Mouse (Mus musculus) myocyte (in vitro differentiated cells): Measurements from ENCODE around the gene Prdm4.

Source experiments
- CEBPB ChIP-seq: IDR thresholded peaks from 2 replicates; pipeline ENCODE4 v1.6.1; 2011; ENCODE audit warnings: mild to moderate bottlenecking, moderate library complexity; ENCODE audit not compliant: poor library complexity, insufficient read depth, severe bottlenecking
- E2F4 ChIP-seq: IDR thresholded peaks from one replicate; pipeline ENCODE4 v1.6.1; 2011; ENCODE audit warnings: mild to moderate bottlenecking, control low read depth, moderate library complexity; ENCODE audit not compliant: insufficient read depth
- MAX ChIP-seq: IDR thresholded peaks from one replicate; pipeline ENCODE4 v1.6.1; 2011; ENCODE audit warnings: low read depth, mild to moderate bottlenecking, control low read depth
- MYOD1 ChIP-seq, 3 experiments: IDR thresholded peaks; one replicate each; pipeline ENCODE4 v1.6.1; 2011; ENCODE audit warnings: control low read depth in 2 of 3, low read depth in 2 of 3, mild to moderate bottlenecking in 2 of 3, moderate library complexity in 1 of 3; ENCODE audit not compliant: insufficient read length in 2 of 3, control insufficient read depth in 1 of 3
- MYOG ChIP-seq, 3 experiments: IDR thresholded peaks; one replicate each; pipeline ENCODE4 v1.6.1; 2011; ENCODE audit warnings: control low read depth in 2 of 3, low read depth in 2 of 3, mild to moderate bottlenecking in 2 of 3; ENCODE audit not compliant: insufficient read length in 2 of 3, control insufficient read depth in 1 of 3, insufficient read depth in 1 of 3
- POLR2A ChIP-seq: IDR thresholded peaks from one replicate; pipeline ENCODE4 v1.6.1; 2011; ENCODE audit warnings: low read depth, mild to moderate bottlenecking, control low read depth, moderate library complexity; ENCODE audit not compliant: insufficient read length
- POLR2AphosphoS2 ChIP-seq: IDR thresholded peaks from one replicate; pipeline ENCODE4 v1.6.1; 2011; ENCODE audit warnings: low read depth, control low read depth; ENCODE audit not compliant: insufficient read length
- REST ChIP-seq: IDR thresholded peaks from one replicate; pipeline ENCODE4 v1.6.1; 2011; ENCODE audit warnings: mild to moderate bottlenecking, control low read depth, moderate library complexity; ENCODE audit not compliant: insufficient read depth, insufficient read length
- SRF ChIP-seq: IDR thresholded peaks from one replicate; pipeline ENCODE4 v1.6.1; 2011; ENCODE audit warnings: low read depth; ENCODE audit not compliant: control insufficient read depth, insufficient read length
- TCF12 ChIP-seq: IDR thresholded peaks from one replicate; pipeline ENCODE4 v1.6.1; 2011; ENCODE audit warnings: mild to moderate bottlenecking, control low read depth; ENCODE audit not compliant: poor library complexity, insufficient read depth, severe bottlenecking
- TCF3 ChIP-seq: IDR thresholded peaks from one replicate; pipeline ENCODE4 v1.6.1; 2011; ENCODE audit warnings: low read depth, control low read depth; ENCODE audit not compliant: insufficient read length
- USF1 ChIP-seq: IDR thresholded peaks from one replicate; pipeline ENCODE4 v1.6.1; 2011; ENCODE audit warnings: low read depth, mild to moderate bottlenecking, control low read depth, moderate library complexity

DNA sequence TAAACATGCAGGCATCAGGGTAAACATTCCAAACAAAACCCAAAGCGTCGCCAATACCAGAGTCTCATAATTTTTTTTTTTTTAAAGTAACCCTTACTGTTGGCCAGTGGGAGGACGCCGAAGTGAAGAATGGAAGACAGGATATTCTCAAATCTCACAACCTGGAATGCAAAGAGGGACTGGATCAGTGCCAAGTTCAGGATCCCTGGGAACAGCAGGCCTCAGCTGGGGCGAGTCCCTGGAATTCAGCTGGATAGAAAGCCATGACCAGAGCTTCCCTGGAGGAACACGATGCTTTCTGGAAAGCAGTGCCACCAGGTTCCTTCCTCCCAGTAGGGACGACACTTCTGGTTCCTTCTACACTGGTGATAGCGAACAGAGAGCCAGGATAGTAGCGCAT is 46.0 kb upstream of the Prdm4 start:
- no peak for TF ChIP-seq TCF12
- no peak for TF ChIP-seq MYOD1 (IDR thresholded peaks at IDR 0.05; ENCODE audit: control insufficient read depth in 1 of 3, insufficient read length in 2 of 3, low read depth in 2 of 3)
- no peak for TF ChIP-seq POLR2A
- TF ChIP-seq E2F4: no peak
- no peak for TF ChIP-seq MAX
- TF ChIP-seq SRF: no peak
- TF ChIP-seq REST: no peak
- TF ChIP-seq MYOG (IDR thresholded peaks at IDR 0.05; ENCODE audit: control insufficient read depth in 1 of 3, insufficient read depth in 1 of 3, insufficient read length in 2 of 3, low read depth in 2 of 3): no peak
- TF ChIP-seq USF1: no peak
- no peak for TF ChIP-seq CEBPB
- TF ChIP-seq TCF3: no peak
- TF ChIP-seq POLR2AphosphoS2: no peak
